ENCODE assay signal across 9 mouse cellular contexts in genomic region chr3:94849338-94849737, GRCm38 (mm10). TPM values are rescaled to one million over a fixed set of nuclear protein-coding genes. Genes with fewer than 3 reads are reported as not detected.
DNase-seq lines count a peak whose midpoint lies in the region; TF ChIP-seq lines count a peak whose summit lies in the region.
"Had no signal": no experiment of that assay in that cellular context is flagged by ENCODE, and none has a peak within 500 bp of the region (broad histone marks: within the 10 kb centered on the region; RNA-seq: fewer than 3 reads in every experiment).

No protein-coding gene starts in this region.

- H3K79me2 ChIP-seq in MEL (ENCODE audit: control insufficient read depth, insufficient read depth, low read length, poor library complexity): peaks cover 30% of the 10 kb centered on the region

- TF ChIP-seq EP300 in MEL (IDR thresholded peaks at IDR 0.05; ENCODE audit: low read depth in 1 of 2, low read length in 2 of 2): no peak

- no peak overlapping the region for H3K4me3 ChIP-seq in MEL (ENCODE audit: control insufficient read depth in 1 of 2, insufficient read depth in 1 of 2, low read depth in 2 of 2, low read length in 2 of 2)
- H3K4me3 ChIP-seq: heart, embryonic 15.5 days had no signal

- WGBS in large intestine, adult 2 months: 5% methylated on average over 1 of the region's 1 CpGs

- no peak overlapping the region for H3K27ac ChIP-seq in MEL (ENCODE audit: control insufficient read depth, low read depth, low read length)
- H3K27ac ChIP-seq: heart, embryonic 15.5 days had no signal

- H3K27me3 ChIP-seq in MEL (ENCODE audit: control insufficient read depth in 1 of 2, insufficient read depth in 2 of 2, low read length in 2 of 2): no peaks in the 10 kb centered on the region
- H3K27me3 ChIP-seq: heart, embryonic 15.5 days had no signal

- H3K4me1 ChIP-seq in MEL (ENCODE audit: control insufficient read depth in 1 of 2, insufficient read depth in 2 of 2, low read length in 2 of 2): peaks cover 15 to 34% of the 10 kb centered on the region in 2 experiments

- peaks cover 0 to 39% of the 10 kb centered on the region in 2 experiments for H3K36me3 ChIP-seq in MEL (ENCODE audit: control insufficient read depth in 1 of 2, insufficient read depth in 2 of 2, low read length in 2 of 2)

- no peak overlapping the region for H3K9ac ChIP-seq in MEL (ENCODE audit: control insufficient read depth, low read depth, low read length, poor library complexity, severe bottlenecking)
- H3K9ac ChIP-seq: heart, embryonic 15.5 days had no signal

- no peak for TF ChIP-seq POLR2A in MEL (IDR thresholded peaks at IDR 0.05; ENCODE audit: control insufficient read depth in 1 of 2, insufficient read depth in 1 of 2, low read depth in 1 of 2, low read length in 2 of 2, poor library complexity in 1 of 2)

- TF ChIP-seq CTCF in MEL (IDR thresholded peaks at IDR 0.05 in 2 of 3, conservative IDR thresholded peaks at IDR 0.05 in 1 of 3; ENCODE audit: control insufficient read depth in 1 of 3, insufficient read depth in 1 of 3, low read depth in 2 of 3, low read length in 3 of 3, poor library complexity in 1 of 3, severe bottlenecking in 1 of 3): peak in 2 of 3 experiments; percentile 15 to 61; a peak in 3 of 6 replicates

- TF ChIP-seq RAD21 in MEL (IDR thresholded peaks at IDR 0.05; ENCODE audit: low read depth, low read length): peak; percentile 58

- no peaks in the 10 kb centered on the region for H3K9me3 ChIP-seq in MEL (replicated peaks; ENCODE audit: insufficient read depth, low read length)
- H3K9me3 ChIP-seq: heart, embryonic 15.5 days had no signal

- DNase-seq in gastrocnemius, adult 18-20 months (ENCODE audit: low spot score): peak; percentile 66
- DNase-seq in gastrocnemius, postnatal 25 days: no peak
- peak; percentile 59 for DNase-seq in MEL (ENCODE audit: low read depth, low spot score)
- DNase-seq in cerebellum, postnatal 14 days: peak; percentile 83 to 89
- peak; percentile 21 to 57 for DNase-seq in gastrocnemius, postnatal 4 days (ENCODE audit: low spot score in 2 of 2)
- peak; percentile 47 for DNase-seq in large intestine, adult 2 months (ENCODE audit: low read depth, low spot score)
- peak; percentile 87 for DNase-seq in lung, postnatal 14 days
- peak; percentile 72 to 84 for DNase-seq in spleen, postnatal 10 days (ENCODE audit: low spot score in 2 of 2)

TF ChIP-seq in MEL, 35 proteins besides CTCF, POLR2A, EP300 and RAD21:
- TF ChIP-seq SMC3 (IDR thresholded peaks at IDR 0.05; ENCODE audit: low read depth, low read length) (peak; percentile 38; the same call in 1 of the 2 replicates), BHLHE40 (IDR thresholded peaks at IDR 0.05; ENCODE audit: borderline replicate concordance, low read depth, low read length) (no peak), GATA1 (IDR thresholded peaks at IDR 0.05; ENCODE audit: low read depth, low read length) (no peak)

RNA-seq across cellular contexts. Expression of gene Pogz, which starts 12.0 kb away (rescaled TPM):
- total RNA-seq in gastrocnemius, adult 18-20 months (2021): 10 to 100 TPM; 13.0 to 16.4 TPM
- total RNA-seq in gastrocnemius, postnatal 25 days (2021): 10 to 100 TPM; 13.3 to 13.4 TPM
- total RNA-seq in MEL (2012; rRNA removed): 10.6 and 12.9 TPM in 2 replicates
- 10 to 100 TPM in 1 of 2 experiments, not detected in 1; 31.6 TPM for polyA plus RNA-seq in MEL (2012; ENCODE audit: insufficient read depth in 1 of 2, insufficient read length in 2 of 2, low read depth in 1 of 2, low replicate concordance in 2 of 2, missing spikeins in 1 of 2)
- 10 to 100 TPM; 38.4 to 39.2 TPM for total RNA-seq in gastrocnemius, postnatal 4 days (2021)
- polyA plus RNA-seq in large intestine, adult 2 months (2012; rRNA removed): 8.4 and 11.6 TPM in 2 replicates

RNA-seq across cellular contexts. Expression of gene Psmb4, which starts 37.4 kb away (rescaled TPM):
- total RNA-seq in gastrocnemius, adult 18-20 months (2021): 100 to 1,000 TPM; 173 to 201 TPM
- total RNA-seq in gastrocnemius, postnatal 25 days (2021): 100 to 1,000 TPM; 172 to 192 TPM
- total RNA-seq in MEL (2012; rRNA removed): 890 and 977 TPM in 2 replicates
- 100 to 1,000 TPM; 826 to 964 TPM for polyA plus RNA-seq in MEL (2012; ENCODE audit: insufficient read depth in 1 of 2, insufficient read length in 2 of 2, low read depth in 1 of 2, low replicate concordance in 2 of 2, missing spikeins in 1 of 2)
- total RNA-seq in gastrocnemius, postnatal 4 days (2021): 100 to 1,000 TPM; 330 to 360 TPM
- polyA plus RNA-seq in large intestine, adult 2 months (2012; rRNA removed): 281 and 331 TPM in 2 replicates
